Mouse (Mus musculus) layer of hippocampus, postnatal 36 days (tissue): ENCODE results near the gene Slc2a6. TPM values are rescaled to one million over a fixed set of nuclear protein-coding genes. Genes with fewer than 3 reads are reported as not detected.
A peak's percentile ranks its signal among the peaks of the same experiment; 100 is the strongest.

Experiments used
- DNase-seq, 2 experiments: peaks; one replicate each; pipeline ENCODE4 v3.0.0; 2022
- total RNA-seq, 2 experiments: library from RNA; stranded (reverse); gene quantifications; 2 replicates each; pipeline ENCODE4 v1.2.3; 2021

Slc2a6 gene
- total RNA-seq, 2 experiments from 2014 or later = 40.1 to 44.9 TPM

DNA sequence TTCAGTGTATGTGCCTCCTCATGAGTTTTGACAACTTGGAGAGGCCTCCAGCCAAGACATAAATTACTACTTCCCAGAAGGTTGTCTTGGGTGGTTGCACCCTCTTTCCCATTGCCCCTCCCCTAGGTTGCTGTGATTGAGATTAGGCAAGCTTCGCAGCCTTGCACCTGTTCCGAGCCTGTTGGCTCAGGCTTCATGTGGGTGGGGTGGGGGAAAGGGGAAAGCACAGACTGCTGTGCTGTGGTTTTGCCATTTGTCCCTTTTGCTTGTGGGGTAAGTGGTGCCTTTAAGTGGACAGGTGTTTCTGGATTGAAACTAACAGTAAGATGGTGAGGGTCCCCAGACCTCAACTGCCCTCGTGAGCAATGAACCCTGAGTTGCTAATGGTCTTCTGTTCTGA, 8.2 kb upstream of the Slc2a6 start:
- no peak for DNase-seq

GRCm38 (mm10) chr2:27032361-27032760, 4.6 kb upstream of the Slc2a6 start:
- no peak for DNase-seq

- DNase-seq = no peak
Observed at GRCm38 (mm10) chr2:27028437-27029015, 728 bp upstream of the Slc2a6 start.

DNA sequence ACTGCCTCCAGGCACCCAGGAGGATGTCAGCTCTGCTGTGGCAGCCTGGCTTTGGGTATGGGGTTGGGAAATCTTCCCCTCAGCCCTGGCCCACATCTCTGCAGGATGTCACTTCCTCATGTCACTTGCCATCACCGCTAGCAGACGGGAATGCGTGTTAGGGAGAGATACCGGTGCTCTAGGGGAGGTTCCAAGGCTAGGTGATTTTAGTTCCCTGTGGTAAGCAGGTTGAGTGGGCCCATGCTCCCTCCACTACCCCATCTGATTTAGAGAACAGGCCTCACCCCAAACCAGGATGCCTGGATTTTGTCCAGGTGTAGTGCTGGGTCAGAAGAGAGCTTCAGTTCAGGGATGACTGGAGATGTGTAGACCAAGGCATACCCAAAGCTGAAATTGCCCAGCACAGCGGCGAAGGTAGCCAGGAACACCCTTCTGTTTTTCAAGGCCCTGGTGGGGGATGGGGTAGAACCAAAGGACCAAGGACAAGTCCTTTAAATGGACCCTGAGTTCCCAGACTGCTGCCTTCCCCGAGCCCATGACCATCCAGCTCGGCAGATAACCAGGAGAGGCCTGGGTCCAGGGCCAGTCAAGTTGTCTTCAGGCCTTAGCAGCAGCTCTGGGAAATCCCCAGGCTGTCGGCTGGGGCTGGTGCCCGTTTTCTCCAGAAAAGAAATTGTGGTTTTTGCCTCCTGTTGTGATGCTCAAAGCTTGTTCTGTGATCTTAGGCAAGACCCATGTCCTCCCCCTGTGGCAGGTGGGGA, 761 bp downstream of the Slc2a6 start:
- no peak for DNase-seq

DNA sequence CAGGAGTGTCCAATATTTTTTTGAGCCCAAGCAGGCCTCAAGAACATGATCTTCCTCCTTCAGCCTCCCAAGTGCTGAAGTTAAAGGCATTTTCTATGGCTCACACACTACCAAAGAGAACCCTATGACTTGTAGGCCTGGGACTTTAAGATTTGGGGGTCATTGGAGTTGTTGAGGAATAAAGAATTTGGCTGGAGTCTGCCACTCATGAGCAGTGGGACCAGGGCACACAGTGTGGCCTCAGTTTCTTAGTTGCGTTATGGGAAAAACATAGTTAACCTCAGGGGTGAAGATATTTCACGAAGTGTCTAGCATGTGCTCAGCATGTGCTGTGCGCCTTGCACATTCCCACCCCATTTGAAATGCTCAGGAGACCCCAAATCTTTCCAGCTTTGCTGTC, 1.5 kb downstream of the Slc2a6 start:
- no peak for DNase-seq

DNA sequence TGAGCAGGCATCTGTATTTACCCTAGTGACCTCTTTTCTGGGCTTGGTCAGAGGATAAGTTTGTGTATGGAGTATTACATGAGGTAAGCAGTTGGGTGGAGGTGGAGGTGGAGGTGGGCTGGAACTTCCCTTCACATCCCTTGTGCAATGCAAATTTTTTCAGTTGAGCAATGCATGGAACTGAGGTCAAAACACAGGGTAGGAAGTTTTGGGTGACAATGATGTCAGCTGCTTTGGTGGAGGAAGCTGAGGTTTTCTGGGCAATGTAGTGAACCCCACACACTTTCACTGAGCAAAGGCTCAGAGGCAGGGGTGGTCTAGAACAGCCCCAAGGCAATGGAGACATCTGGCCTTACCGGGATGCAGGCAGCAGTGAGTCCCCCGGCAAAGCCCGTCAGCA, 2.3 kb downstream of the Slc2a6 start:
- no peak for DNase-seq

GRCm38 (mm10) chr2:27024136-27024535, 3.7 kb downstream of the Slc2a6 start:
- peak in 1 of 2 experiments; percentile 51 for DNase-seq

DNA sequence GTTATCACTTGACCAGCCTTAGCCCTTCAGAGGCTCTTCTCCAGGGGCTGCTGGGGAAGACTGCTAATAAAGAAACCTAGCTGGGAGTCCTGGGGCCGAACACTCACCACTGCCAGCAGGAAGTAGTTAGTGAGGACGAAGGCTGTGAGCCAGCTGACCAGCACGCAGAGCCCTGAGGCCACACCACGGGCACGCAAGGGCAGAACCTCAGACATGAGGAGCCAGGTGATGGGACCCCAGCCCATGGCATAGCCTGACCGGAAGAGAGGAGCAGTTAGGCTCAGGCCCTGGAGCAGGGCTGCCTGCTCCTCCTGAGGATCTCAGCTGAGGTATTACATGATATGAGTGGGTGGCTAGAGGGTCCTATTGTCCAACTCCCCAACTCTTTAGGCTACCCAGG, 5.2 kb downstream of the Slc2a6 start:
- no peak for DNase-seq

- DNase-seq = no peak
Observed at GRCm38 (mm10) chr2:27021103-27021502, 6.7 kb downstream of the Slc2a6 start.

DNA sequence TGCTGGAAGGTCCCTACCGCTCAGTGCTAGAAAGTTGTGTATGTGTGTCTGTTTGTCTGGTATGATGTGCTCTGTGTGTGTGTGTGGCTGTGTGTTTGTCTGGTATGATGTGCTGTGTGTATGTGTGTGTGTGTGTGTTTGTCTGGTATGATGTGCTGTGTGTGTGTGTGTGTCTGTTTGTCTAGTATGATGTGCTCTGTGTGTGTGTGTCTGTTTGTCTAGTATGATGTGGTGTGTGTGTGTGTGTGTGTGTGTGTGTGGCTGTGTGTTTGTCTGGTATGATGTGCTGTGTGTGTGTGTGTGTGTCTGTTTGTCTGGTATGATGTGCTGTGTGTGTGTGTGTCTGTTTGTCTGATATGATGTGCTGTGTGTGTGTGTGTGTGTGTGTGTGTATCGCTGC, 8.3 kb downstream of the Slc2a6 start:
- no peak for DNase-seq

DNA sequence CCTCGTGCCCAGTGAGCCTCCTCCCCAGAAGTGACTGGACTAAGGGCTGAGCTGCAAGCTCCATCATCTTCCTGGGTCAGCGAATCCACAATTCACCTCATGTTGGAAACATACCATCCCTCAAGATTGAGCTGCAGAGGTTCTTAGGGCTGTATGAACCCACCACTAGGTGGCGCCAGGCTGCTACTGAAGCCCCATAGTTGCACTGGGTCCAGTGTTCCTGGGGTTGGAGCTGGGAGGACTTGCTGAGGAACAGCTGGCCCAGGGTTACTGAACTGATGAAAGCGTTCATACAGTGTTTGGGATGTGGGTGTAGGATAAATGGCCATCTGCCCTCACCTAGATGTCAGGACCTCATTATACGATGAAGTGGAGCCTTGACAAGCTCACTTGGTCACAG, 10.0 kb downstream of the Slc2a6 start:
- peak; percentile 60 to 71 for DNase-seq

DNA sequence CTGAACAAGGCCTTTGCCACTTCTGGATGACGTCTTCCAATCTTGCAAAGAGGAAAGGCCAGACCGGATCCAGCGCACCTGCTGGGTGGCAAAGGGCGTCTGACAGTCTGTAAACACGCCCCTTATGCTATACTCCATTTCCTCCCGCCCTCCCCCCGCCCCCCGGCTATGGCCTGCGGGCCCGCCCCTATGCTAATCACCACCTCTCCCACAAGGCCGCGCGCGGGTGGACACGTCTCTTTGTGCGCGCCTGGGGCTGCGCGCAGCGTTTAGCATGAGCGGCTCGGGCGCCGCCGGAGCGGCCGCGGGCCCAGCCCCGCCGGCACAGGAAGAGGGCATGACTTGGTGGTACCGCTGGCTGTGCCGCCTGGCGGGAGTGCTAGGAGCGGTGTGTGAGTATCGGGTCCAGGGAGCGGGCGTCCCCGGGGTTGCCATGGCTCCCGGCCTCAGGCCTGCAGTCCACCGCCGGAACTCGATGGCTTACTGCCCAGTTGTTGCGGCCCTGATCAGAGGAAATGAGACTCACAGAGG, 18.0 kb downstream of the Slc2a6 start, which contains the start of gene Cacfd1:
TSS of gene Cacfd1 (plus strand) at position 213 of the 531 bp plus-strand sequence.
- peak; percentile 81 to 82 for DNase-seq

DNA sequence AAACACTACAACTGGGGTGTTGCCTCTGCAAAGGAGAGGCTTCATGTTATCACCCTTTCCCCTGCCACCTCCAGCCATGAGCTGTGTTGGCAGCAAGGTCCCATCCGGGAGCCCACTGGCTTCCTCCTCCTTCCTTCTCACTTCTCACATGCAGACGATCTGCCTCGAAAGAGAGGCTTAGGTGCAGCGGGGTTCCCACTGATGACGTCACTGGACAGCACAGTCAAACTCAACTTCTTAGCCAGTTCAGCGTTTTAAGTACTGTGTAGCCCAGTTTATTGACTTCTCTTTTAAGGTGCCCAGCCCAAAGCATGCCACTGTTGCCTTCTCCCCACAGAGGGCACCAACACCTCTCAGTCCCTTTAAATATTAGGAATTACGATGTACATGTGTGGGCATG, 20.1 kb downstream of the Slc2a6 start:
- DNase-seq = no peak

DNA sequence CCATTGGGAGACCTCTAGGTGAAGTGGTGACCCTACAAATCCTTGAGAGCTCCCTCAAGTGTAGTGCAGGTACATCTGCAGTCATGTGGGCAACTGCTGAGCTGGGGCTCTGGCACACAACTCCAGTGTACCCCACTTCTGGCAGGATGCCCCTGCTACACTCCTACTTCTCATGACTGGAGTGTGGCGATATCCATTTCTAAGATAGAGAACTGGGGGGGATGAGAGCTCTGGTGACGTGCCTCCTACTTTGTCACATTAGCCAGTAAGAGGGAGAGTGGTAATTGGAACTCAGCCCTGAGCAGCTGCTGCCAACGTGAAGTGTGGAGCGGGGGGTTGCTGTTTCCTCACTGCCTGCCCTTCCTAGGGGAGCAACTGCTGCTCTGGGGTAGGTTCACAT, 21.5 kb downstream of the Slc2a6 start:
- DNase-seq = peak in 1 of 2 experiments; percentile 21

DNA sequence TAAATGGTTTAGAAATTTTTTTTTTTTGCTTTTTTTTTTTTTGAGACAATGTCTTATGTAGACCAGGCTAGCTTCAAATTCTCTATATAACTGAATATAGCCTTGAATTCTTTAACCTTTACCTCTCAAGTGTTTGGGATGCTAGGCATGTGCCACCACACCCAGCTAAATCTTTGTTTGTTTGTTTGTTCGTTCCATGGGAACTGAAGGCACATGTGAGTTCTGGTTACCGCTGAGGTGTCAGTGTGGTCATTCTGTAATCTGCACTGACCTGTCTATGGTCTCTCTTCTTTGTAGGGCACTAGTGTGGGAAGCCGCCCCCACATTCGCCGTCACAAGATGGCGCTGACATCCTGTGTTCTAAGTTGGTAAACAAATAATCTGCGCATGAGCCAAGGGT, 29.8 kb downstream of the Slc2a6 start:
- no peak for DNase-seq

- DNase-seq = no peak
Observed at GRCm38 (mm10) chr2:26997498-26997897, 30.3 kb downstream of the Slc2a6 start.

GRCm38 (mm10) chr2:26993936-26994335, 33.9 kb downstream of the Slc2a6 start:
- DNase-seq = no peak

GRCm38 (mm10) chr2:26984640-26985039, 43.2 kb downstream of the Slc2a6 start:
- DNase-seq = no peak

DNA sequence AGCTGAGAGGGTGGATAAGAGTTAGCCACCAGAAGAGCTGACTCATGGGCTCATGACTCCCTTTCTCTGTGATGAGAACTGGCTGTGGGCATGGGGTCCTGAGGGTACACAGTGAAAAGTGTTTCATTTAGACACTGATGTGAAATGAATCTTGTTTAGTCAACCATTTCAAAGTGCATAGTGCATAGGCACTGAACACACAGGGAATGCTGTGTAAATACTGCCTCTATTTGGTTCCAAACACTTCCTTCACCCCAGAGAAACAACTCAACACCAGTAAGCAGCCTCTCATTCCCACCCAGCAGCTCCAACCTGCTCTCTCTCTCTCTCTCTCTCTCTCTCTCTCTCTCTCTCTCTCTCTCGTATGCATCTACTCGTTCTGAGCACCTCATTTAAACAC, 43.6 kb downstream of the Slc2a6 start:
- no peak for DNase-seq

DNA sequence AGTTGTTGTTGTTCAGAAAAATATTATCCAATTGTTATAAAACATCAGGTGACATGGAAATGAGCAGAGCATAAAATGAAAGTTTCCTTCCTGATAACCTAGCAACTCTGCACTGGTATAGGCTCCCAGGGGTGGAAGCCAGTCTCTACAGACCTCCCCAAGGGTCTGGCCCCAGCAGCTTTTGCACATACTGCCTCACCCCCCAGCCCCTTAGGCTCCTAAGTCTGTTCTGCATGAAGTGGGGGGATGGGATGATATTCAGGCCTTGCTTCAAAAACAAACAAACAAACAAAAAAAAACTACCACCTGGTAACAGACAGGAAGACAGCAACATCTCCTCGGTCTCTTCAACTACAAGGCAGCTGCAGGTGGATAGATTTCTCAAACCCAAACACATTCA, 47.4 kb downstream of the Slc2a6 start:
- no peak for DNase-seq

DNA sequence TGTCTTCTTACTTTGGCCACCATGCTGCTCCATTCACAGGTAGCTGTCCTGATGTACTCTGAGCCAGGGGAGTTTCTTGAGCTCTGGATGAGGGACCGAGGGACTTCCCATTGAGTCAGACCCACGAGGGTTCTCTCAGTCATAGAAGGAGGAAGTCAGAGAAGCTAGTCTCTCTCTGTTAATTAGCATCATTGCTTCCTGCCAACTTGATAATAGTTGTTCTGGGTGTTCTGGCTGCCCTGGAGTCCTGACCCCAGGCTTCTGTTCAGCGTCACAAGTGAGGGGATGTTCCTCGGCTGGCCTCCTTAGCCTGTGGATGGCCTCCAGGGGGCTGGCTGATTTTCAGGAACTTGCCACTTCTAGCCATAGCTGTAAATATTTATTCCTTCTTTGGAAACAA, 53.8 kb downstream of the Slc2a6 start:
- DNase-seq = no peak

DNA sequence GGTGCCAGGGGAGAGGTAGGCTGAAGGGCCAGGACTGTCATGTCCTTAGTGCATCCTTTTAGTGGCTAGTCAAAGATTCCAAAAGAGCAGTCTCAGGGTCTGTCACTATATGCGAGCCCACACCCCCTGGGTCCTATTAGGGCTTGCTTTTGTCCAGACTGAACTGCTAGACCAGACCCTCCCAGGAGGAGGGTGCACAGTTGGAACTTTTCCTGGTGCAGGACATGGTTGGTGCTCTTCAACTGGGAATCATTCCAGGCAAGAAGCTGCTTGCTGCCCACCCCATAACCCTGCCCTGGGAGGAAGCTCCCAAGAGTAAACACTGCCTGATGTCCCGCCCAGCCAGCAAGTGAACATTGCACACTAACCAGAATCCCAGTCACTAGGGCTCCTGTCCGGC, 54.7 kb downstream of the Slc2a6 start, which contains the start of gene Adamts13:
TSS of gene Adamts13 (plus strand) at position 301 of the 400 bp plus-strand sequence.
- DNase-seq = no peak
